Mouse (Mus musculus): ENCODE data around the gene Nell2. TPM values are rescaled to one million over a fixed set of nuclear protein-coding genes. Genes with fewer than 3 reads are reported as not detected.

Nell2 gene
- total RNA-seq, 2 experiments from 2014 or later = 738 to 777 TPM

GRCm38 (mm10) chr15:95068799-95069198, 459.6 kb downstream of the Nell2 start:
- peak overlapping the region; percentile 88 for H3K27ac ChIP-seq
- DNase-seq (ENCODE audit: low spot score in 2 of 2) = peak; percentile 36 to 70
- no peak for TF ChIP-seq CTCF (conservative IDR thresholded peaks at IDR 0.05)
- no peak overlapping the region for H3K4me3 ChIP-seq

DNA sequence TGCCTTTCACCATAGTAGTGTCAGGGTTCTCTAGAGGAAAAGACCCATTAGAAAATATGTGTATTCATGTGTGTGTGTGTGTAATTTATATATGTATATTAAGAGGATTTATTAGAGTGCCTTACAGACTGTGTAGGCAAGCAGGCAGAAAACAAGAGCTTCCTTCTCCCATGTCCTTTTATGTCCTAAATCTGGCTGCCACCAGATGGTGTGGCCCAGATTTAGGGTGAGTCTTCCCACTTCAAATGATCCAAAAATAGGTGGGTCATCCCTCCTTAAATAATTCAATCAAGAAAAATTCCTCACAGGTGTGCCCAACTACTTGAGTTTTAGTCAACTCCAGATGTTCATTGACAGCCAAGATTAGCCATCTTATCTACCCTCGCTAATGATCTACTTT, 460.3 kb downstream of the Nell2 start:
- no peak for TF ChIP-seq CTCF (conservative IDR thresholded peaks at IDR 0.05)
- Histone ChIP-seq H3K4me3 (no peak overlapping the region), H3K27ac (peak overlapping the region; percentile 88)
- no peak for DNase-seq (ENCODE audit: low spot score in 2 of 2)

DNA sequence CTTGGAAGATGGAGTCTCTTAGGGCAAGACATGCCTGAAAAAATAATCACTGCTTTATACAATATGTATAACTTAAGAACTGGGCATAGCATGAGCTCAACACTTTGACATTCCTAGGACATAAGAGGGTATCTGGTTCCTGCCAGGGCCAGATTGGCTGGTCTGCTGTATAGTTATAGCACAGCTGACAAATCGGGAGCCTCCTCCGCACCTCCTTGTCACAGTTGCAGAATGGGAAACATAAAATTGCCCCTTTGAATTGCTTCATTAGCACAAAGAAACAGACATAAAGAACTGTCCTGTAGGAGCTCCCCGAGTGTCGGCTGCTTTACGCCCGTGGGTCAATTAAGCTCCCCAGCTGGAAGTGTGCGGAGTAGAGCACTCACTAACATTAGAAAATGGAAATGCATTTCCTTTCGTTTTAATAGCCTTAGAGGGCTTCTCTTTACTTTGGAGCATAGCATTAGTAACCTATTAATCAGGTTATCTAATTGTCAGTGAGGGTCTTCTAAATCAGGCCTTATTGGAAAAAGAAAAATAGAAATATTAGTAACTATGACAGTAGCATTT, 473.2 kb downstream of the Nell2 start:
- TF ChIP-seq CTCF (conservative IDR thresholded peaks at IDR 0.05) = no peak
- Histone ChIP-seq H3K4me3 (no peak overlapping the region), H3K27ac (peak overlapping the region; percentile 76)
- peak; percentile 45 to 47 for DNase-seq (ENCODE audit: low spot score in 2 of 2)

DNA sequence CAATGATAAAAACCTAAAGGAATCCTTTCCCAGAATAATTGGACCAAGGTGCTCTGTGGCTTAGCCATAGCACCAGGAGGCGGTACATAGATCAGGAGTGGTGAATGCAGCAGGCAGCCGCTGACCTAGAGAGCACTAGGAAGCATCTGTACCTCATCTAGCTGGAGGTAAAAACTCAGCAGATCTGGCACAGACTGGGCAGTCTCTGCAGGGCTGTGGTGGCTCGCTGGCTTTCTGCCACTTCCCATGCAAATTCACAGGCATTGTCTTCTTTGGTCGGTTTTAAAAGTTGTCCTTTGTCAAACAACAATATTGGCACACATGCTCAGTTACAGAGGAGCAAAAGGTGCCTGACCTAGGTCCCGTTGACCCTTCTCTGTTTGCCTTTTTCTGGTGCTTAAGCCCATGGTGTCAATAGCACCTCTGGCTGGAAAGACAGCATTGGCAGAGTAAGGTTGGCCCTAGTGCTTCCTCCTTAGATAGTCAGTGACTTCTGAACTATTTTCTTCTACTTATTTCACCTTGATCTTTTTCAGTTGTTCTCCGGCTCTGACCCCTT, 479.1 kb downstream of the Nell2 start:
- Histone ChIP-seq H3K27ac (peak overlapping the region; percentile 28; the same call in 1 of the 2 replicates), H3K4me3 (no peak overlapping the region)
- no peak for TF ChIP-seq CTCF (conservative IDR thresholded peaks at IDR 0.05)
- DNase-seq (ENCODE audit: low spot score in 2 of 2) = no peak

DNA sequence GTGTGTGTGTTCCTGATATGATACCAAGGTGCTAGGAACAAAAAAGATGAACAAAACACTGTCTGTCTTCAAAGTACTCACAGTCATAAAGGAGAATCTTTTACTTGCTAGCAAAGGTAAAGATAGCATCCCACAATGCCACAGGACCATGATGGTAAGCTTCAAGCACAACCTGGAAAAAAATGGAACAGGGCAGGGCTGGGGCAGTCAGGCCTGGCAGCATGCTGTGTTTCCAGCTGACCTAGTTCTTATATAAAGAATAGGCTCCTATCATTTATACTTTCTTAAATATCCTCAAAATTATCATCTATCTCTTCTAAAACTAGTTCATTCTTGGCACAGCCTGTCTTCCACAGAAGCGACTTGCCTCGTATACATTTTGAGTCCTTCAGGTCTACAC, 480.9 kb downstream of the Nell2 start:
- DNase-seq (ENCODE audit: low spot score in 2 of 2) = no peak
- no peak for TF ChIP-seq CTCF (conservative IDR thresholded peaks at IDR 0.05)
- Histone ChIP-seq H3K4me3 (no peak overlapping the region), H3K27ac (no peak overlapping the region)

- DNase-seq (ENCODE audit: low spot score in 2 of 2) = peak; percentile 32 to 34
- TF ChIP-seq CTCF (conservative IDR thresholded peaks at IDR 0.05) = no peak
- H3K4me3 ChIP-seq = no peak overlapping the region
- peak overlapping the region; percentile 77 for H3K27ac ChIP-seq
Observed at GRCm38 (mm10) chr15:95044011-95044410, 484.3 kb downstream of the Nell2 start.

- no peak for TF ChIP-seq CTCF (conservative IDR thresholded peaks at IDR 0.05)
- DNase-seq (ENCODE audit: low spot score in 2 of 2) = no peak
- H3K4me3 ChIP-seq = no peak overlapping the region
- H3K27ac ChIP-seq = no peak overlapping the region
Observed at GRCm38 (mm10) chr15:95042437-95042836, 485.9 kb downstream of the Nell2 start.

- no peak for TF ChIP-seq CTCF (conservative IDR thresholded peaks at IDR 0.05)
- H3K4me3 ChIP-seq = no peak overlapping the region
- no peak for DNase-seq (ENCODE audit: low spot score in 2 of 2)
- no peak overlapping the region for H3K27ac ChIP-seq
Observed at GRCm38 (mm10) chr15:95029487-95029875, 498.9 kb downstream of the Nell2 start.

DNA sequence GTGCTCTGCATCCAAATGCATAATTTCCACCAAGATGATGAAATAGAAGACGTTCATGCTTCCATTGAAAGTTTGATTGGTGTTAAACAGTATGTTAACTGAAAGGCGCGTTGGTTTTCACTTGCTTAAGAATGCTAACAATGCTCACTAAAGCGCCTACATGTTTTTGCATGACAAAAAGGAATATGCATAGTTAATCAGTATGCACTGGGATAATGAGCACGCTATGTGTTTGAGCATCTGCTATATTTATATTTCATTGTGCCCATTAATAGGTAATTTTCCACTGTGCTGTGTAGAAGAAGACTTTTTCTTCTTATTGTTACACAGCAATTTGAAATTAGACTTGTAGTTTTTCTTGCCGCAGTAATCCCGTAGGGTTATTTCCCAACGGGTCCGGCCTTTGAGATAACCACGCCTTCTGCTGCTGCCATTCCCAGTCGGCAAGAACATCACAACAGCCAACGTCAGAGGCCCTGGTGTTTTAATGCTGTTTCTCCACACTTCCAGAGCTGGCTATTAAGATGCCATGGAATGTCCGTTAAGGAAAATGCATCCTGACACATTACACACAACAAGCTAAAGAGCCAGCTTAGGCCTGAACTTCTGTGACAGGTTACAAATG, 499.4 kb downstream of the Nell2 start:
- Histone ChIP-seq H3K4me3 (no peak overlapping the region), H3K27ac (no peak overlapping the region)
- TF ChIP-seq CTCF (conservative IDR thresholded peaks at IDR 0.05) = no peak
- DNase-seq (ENCODE audit: low spot score in 2 of 2) = no peak

Other genes with a start within 250 kb of the Nell2 start
- 10 to 100 TPM; 28.1 to 30.8 TPM for gene Dbx2, start 127.4 kb upstream of the Nell2 start, total RNA-seq (2021)

Data from layer of hippocampus, adult 2 months (tissue).